Mouse (Mus musculus) ES-Bruce4 (cell line): ENCODE results near the gene Morn1. TPM values are rescaled to one million over a fixed set of nuclear protein-coding genes. Genes with fewer than 3 reads are reported as not detected.

ENCODE experiments used
- H3K27ac ChIP-seq: 2 replicates; pipeline ENCODE4 v1.5.1; 2012; ENCODE audit warnings: low read length, inconsistent platforms; ENCODE audit not compliant: insufficient read depth
- H3K27me3 ChIP-seq: 2 replicates; pipeline ENCODE4 v1.6.1; 2012; ENCODE audit warnings: mild to moderate bottlenecking, low read length, inconsistent platforms; ENCODE audit not compliant: control insufficient read depth, poor library complexity, insufficient read depth, severe bottlenecking
- H3K36me3 ChIP-seq: 2 replicates; pipeline ENCODE4 v1.6.1; 2012; ENCODE audit warnings: inconsistent platforms, mild to moderate bottlenecking, low read length, moderate library complexity; ENCODE audit not compliant: control insufficient read depth, poor library complexity, insufficient read depth, severe bottlenecking
- H3K4me1 ChIP-seq: one replicate; pipeline ENCODE4 v1.8.1; 2011; ENCODE audit warnings: low read length; ENCODE audit not compliant: control insufficient read depth, insufficient read depth
- H3K4me3 ChIP-seq: 2 replicates; pipeline ENCODE4 v1.5.1; 2011; ENCODE audit warnings: low read depth, mild to moderate bottlenecking, low read length
- H3K9ac ChIP-seq: 2 replicates; pipeline ENCODE4 v1.6.1; 2012; ENCODE audit warnings: low read depth, mild to moderate bottlenecking, inconsistent platforms; ENCODE audit not compliant: poor library complexity, severe bottlenecking
- H3K9me3 ChIP-seq: replicated peaks from 2 replicates; pipeline ENCODE4 v1.6.1; 2012; ENCODE audit warnings: mild to moderate bottlenecking, low read length, inconsistent platforms; ENCODE audit not compliant: control insufficient read depth, poor library complexity, insufficient read depth, severe bottlenecking
- CTCF ChIP-seq: IDR thresholded peaks from one replicate; pipeline ENCODE4 v1.8.1; 2011; ENCODE audit warnings: low read depth, low read length
- EP300 ChIP-seq: IDR thresholded peaks from 2 replicates; pipeline ENCODE4 v1.6.1; 2011; ENCODE audit warnings: low read depth, low read length; ENCODE audit not compliant: insufficient read depth
- POLR2A ChIP-seq: IDR thresholded peaks from one replicate; pipeline ENCODE4 v1.8.1; 2011; ENCODE audit warnings: low read length; ENCODE audit not compliant: insufficient read depth
- polyA plus RNA-seq: library from polyadenylated mRNA; stranded (reverse); fragments of >200 nt; gene quantifications from 2 replicates; pipeline ENCODE4 v1.2.4, GENCODE M21; 2011; ENCODE audit warnings: low read depth; ENCODE audit not compliant: missing spikeins, insufficient read depth, insufficient read length

The Morn1 gene
- polyA plus RNA-seq, 1 experiment = 11.6 TPM

DNA sequence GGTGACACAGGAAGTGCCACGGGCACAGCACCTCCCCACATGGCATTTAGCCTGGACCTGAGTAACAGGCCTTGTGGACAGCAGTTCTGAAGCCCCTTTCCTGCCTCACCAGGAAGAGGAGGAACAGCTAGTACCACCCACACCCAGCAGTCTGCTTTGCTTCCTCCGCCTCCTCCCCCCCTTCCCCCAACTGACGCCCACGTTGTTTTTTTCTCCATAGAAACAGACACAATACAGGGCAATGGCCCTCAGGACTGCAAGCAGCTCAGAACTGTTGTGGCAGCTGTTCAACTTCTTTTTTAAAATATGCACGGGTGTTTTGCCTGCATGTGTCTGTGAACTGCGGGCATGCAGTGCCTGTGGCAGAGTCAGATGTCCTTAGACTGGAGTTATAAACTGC lies 91.9 kb downstream of the Morn1 start:
- Histone ChIP-seq H3K27ac (peak overlapping the region; percentile 32), H3K9ac (no peak overlapping the region), H3K4me3 (no peak overlapping the region), H3K27me3 (no peaks in the 10 kb centered on the region), H3K9me3 (no peaks in the 10 kb centered on the region), H3K36me3 (no peaks in the 10 kb centered on the region), H3K4me1 (peaks cover 26% of the 10 kb centered on the region)
- TF ChIP-seq POLR2A (no peak), EP300 (peak; percentile 83)

DNA sequence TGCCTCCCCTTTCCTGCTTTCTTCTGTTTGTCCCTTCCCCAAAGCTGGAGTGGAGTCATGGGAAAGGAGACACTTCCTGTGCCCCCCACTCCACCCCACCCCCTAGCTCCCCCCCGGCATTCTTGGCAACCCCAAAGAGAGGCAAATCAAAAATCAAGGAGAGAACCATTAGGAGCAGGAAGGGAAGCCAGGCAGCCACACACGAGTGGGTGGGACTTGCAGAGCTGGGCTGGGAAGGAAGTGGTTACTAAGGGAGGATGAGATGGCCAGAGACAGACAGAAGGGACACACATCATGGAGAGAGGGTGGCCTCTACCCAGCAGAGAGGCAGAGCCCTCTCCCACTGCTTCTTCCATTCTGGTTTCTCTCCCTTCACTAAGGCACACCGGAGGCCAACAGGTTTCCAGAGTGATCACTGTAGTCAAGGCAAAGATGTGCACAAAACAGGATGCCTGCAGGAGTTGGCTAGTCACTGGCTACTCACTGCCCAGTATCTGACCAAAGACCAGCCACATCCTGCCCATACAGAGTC lies 92.7 kb downstream of the Morn1 start:
- Histone ChIP-seq H3K27me3 (no peaks in the 10 kb centered on the region), H3K36me3 (no peaks in the 10 kb centered on the region), H3K9me3 (no peaks in the 10 kb centered on the region), H3K9ac (no peak overlapping the region), H3K27ac (peak overlapping the region; percentile 28), H3K4me1 (peaks cover 28% of the 10 kb centered on the region), H3K4me3 (no peak overlapping the region)
- TF ChIP-seq CTCF (no peak), POLR2A (no peak), EP300 (no peak)

DNA sequence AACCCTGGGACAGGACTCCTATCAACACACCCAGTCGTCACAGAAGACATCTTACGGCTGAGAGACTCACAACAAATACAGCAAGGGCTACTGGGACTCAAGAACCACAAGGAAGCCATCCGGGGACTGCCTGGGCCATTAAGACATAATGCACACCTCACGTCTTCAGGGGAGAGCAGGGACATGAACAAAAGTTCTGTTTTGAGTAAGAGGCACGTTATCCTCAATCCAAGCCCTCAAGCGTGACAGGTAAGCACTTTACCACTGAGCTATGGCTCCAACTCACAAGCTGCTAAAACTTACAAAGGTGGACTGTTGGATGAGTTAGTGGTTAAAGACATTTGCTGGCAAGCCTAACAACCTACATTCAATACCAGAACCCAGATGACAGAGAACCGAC lies 96.8 kb downstream of the Morn1 start:
- Histone ChIP-seq H3K4me1 (peaks cover 19% of the 10 kb centered on the region), H3K36me3 (no peaks in the 10 kb centered on the region), H3K27ac (no peak overlapping the region), H3K27me3 (no peaks in the 10 kb centered on the region), H3K4me3 (no peak overlapping the region), H3K9ac (no peak overlapping the region), H3K9me3 (no peaks in the 10 kb centered on the region)
- TF ChIP-seq CTCF = no peak

DNA sequence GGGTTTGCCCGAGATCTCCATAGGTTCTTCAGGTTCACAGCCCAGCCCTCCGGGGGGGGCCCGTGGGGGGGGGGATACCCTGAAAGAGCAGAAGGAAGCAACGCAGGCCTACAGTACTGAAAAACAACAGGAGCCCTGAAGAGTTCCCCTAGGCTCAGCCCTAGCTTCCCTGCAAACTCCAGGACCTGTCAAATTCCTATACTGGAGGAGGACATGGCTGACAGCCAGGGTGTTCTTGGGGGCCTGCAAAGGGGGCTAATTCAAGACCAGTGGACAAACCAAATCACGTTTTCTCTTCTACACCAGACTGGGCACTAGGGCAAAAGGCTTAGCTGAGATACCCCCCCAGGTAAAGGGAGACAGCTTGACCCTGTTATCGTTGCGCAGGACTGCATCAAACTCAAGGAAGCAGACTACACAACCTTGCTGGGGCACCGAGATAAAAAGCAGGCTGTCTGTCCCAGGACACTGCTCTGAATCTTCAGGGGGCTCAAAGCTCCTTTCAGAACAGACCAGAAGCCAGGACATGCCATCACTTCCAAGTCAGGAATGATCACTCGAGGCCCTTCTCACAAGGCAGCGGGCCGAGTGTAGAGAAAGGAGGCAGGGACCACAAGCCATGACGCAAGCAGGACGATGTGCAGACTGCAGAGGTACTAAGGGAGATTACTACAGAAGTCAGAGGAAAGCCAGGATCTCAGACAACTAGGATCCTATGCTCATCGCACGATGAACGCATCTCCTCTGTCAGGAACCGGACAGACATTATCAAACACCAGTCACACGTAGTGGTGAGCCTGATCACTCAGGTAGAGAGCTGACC lies 98.1 kb downstream of the Morn1 start:
- Histone ChIP-seq H3K9me3 (no peaks in the 10 kb centered on the region), H3K4me3 (no peak overlapping the region), H3K36me3 (no peaks in the 10 kb centered on the region), H3K27ac (no peak overlapping the region), H3K9ac (no peak overlapping the region), H3K27me3 (no peaks in the 10 kb centered on the region), H3K4me1 (peaks cover 21% of the 10 kb centered on the region)
- no peak for TF ChIP-seq CTCF
- TF ChIP-seq EP300 = no peak
- no peak for TF ChIP-seq POLR2A

GRCm38 (mm10) chr4:155185845-155186244 lies 99.5 kb downstream of the Morn1 start:
- Histone ChIP-seq H3K4me1 (peaks cover 19% of the 10 kb centered on the region), H3K36me3 (no peaks in the 10 kb centered on the region), H3K4me3 (no peak overlapping the region), H3K9ac (no peak overlapping the region), H3K9me3 (no peaks in the 10 kb centered on the region), H3K27me3 (no peaks in the 10 kb centered on the region), H3K27ac (no peak overlapping the region)
- TF ChIP-seq POLR2A (no peak), CTCF (no peak), EP300 (no peak)

GRCm38 (mm10) chr4:155187192-155187674 lies 100.9 kb downstream of the Morn1 start:
- TF ChIP-seq CTCF (no peak), POLR2A (no peak)
- peaks cover 23% of the 10 kb centered on the region for H3K4me1 ChIP-seq
- no peaks in the 10 kb centered on the region for H3K27me3 ChIP-seq
- H3K27ac ChIP-seq = peak overlapping the region; percentile 34
- H3K9me3 ChIP-seq = no peaks in the 10 kb centered on the region
- no peak overlapping the region for H3K4me3 ChIP-seq
- no peak overlapping the region for H3K9ac ChIP-seq
- no peaks in the 10 kb centered on the region for H3K36me3 ChIP-seq
